Mouse (Mus musculus): Measurements from ENCODE around the gene Hic2.
"Not testable (repeated sequence)": the region's sequence is repeated elsewhere in the genome, so short reads cannot be mapped to it uniquely, and the experiment has no call there.

The Hic2 gene

DNA sequence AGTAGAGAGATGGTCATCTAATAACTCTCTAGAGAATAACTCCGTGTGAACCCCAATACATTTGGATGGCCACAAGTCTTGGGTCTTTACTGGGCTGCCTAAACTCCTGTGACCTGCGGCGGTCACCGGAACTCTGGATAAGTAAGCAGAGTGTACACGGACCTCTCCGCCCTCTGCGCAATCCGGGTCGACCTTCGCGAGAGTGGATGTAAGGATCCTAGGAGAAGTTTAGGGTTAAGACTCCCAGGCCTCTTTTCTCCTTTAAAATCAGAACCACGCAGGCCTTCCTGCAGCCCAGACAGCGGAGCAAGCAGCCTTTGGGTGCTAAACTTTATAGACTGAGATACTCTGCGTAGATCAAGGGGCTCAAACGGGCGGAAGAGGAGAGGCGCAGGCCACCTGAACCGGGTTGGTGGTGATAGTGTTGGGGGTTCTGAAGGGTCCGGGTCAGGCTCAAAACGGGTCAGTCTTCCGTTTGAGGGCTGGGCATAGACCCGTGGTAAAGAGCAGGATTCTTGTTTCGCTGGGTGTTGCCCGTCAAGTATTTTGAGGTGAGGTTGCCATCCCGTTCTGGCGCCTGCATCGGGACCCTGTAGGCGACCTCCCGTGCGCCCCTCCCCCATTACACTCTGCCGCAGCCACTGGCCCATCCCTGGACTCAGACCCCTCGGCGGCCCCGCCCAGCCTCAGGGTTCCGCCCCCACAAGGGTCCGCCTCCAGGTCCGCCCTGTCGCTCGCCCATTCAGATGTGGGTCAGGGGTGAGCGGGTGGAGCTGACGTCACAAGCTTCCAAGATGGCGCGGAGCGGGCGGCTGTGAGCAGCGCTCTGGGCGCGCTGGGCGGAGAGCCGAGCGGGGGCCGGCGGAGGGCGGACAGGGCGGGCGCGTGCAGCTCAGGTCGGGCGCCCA is at the start of gene Hic2:
Gene Hic2, plus strand, starts transcription at position 779 of the 908 bp plus-strand sequence.
- peak; percentile 94 for DNase-seq (ENCODE audit: low spot score in 2 of 2)

DNA sequence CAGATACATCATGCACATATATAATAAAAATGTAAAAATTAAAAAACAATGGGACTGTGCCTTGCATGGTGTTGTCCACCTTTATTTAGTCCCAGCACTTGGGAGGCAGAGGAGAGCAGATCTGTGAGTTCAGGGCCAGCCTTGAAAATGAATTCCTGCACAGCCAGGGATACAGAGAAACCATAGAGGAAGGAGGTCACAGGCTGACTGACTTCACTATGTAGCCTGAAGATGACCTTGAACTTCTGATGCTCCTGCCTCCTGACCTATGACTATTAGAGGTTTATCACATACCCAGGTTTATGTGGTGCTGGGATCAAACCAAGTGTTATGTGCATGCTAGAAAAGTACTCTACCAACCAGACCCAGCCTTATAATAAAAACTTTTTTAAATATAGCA is 47.9 kb upstream of the Hic2 start:
- no peak for DNase-seq (ENCODE audit: low spot score in 2 of 2)

DNA sequence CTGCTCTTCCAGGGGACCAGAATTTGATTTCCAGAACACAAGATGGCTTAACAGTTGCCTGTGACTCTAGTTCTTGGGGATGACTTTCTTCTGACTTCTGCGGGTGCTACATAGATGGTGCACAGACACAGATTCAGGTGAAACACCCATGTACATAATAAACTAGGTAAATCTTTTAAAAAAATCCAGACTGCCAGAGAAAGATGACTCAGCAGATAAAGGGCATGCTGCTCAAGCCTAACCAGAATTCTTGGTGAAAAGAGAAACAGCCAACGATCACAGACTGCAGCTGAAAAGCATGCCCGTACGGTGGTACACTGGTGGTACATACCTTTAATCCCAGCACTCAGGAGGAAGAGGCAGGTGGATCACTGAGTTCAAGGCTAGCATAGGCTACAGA is 39.5 kb upstream of the Hic2 start:
- no peak for DNase-seq (ENCODE audit: low spot score in 2 of 2)

DNA sequence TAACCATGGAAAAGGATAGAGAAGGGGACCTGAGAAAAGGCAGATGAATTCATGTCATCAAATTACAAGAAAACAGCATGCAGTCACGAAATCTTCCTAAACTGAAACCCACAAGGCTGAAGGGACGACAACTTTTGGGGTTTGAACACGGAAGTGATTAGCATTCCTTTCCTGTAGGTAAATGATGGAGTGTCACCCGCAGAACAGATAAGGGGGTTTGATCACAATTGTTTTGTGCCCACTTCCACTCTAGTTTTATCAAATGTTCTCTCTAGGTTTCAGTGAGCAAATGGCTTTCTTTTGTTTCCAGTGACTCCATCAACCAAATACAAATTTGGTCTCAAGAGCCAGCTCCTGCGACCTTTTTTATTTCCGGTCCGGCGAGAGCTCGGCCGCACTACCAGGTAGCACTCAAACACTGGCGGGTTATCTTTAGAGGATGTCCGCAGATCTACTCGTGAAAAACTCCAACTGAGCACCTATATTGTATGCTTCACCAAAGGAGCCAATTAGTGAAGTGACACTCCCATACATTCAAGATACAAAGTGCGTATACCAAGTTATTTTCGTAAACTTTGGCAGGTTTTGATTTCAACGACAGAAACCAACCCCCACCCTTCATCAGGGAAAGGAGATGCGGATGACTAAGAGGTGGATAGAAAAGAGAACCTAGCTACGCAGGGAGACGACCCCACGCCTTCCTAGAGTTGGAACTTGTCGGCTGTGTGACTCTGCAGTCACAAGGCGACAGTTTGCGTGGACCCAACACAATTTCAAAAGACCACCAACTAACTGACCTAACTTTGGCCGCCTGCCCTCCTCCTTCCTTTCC is 33.0 kb upstream of the Hic2 start:
- DNase-seq (ENCODE audit: low spot score in 2 of 2), result peak; percentile 48 to 53

DNA sequence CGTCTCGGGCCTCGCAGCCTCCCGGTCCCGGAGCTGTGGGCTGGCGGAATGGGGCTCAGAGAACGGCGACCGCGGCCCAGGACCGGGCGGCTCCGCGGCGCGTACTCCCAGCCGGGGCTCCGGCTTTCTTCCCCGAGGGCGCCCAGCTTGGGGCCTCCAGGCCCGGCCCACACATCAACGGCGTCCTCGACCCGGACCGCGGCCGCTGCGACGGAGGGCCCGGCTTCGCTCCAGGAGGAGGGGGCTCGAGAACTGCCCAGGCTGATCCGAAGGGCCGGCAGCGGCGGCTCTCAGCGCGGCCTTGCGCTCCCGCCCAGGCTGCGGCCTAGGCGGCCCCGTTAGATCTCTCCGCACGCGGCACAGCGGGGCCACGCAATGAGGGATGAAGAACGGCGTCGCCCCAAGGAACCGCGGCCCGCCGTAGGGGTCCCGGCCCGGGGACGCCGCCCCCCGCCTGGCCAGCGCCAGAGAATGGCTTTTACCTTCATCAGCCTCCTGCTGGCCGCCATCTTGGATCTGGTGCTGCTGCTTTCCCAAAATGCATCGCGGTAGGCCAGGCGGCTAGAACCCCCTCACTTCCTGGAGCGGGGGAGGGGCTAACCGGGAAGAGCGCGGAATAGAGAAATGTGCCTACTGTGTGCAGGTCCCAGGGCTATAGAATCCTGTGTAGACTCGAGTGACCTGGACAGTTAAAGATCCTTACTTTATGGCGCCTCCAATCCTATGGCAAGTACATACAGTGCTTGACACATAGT is 32.2 kb upstream of the Hic2 start:
- DNase-seq (ENCODE audit: low spot score in 2 of 2), result peak; percentile 91

DNA sequence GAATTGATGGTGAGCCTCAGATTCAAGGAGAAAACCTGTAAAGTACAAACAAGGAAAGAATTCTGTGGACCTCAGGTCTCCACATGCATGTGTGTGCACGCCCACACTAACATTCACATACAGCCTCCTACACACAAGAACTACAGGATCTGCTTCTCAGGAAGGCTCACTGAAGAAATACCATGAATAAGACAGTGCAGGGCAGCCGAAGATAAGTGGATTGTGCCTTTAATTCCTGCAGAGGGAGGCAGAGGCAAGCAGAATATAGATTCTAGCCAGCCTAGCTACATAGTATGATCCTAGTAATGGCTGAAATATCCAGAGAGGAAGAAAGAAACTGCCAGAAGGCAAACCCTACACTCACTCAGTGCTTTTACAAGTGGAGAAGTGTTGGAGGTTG is 31.4 kb upstream of the Hic2 start:
- no peak for DNase-seq (ENCODE audit: low spot score in 2 of 2)

DNA sequence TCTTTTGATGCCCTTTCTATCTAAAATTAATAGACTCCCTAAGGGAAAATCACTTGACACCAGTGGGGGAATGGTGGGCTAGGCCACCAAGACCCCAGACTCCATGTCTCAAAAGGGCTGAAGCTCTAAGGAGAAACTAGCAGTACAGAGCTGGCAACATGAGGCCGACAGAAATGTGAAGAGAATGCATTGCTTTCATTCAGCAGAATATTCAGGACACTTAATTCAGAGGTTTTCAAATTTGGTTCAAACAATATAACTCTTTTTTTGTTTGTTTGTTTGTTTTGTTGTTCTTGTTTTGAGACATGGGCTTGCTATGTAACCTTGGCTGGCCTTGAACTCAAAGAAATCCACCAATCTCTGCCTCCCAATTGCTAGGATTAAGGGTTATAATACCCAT is 30.8 kb upstream of the Hic2 start, which contains the start of gene Ube2l3:
Gene Ube2l3, minus strand, starts transcription at position 101 of the 400 bp plus-strand sequence.
- no peak for DNase-seq (ENCODE audit: low spot score in 2 of 2)

DNA sequence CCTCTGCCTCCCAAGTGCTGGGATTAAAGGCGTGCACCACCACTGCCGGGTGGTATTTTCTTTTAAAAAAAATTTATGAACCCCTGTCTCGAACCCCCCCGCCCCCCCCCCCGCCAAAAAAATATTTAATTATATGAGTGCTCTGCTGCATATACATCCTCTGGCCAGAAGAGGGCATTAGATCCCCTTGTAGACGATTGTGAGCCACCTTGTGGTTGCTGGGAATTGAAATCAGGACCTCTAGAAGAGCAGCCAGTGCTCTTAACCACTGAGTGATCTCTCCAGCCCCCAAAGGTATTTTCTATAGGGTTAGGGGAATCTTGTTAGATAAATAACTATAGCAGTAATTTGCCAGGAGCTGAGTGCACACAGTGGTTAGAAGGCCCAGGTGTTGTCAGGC is 28.4 kb upstream of the Hic2 start:
- DNase-seq (ENCODE audit: low spot score in 2 of 2), result no peak

DNA sequence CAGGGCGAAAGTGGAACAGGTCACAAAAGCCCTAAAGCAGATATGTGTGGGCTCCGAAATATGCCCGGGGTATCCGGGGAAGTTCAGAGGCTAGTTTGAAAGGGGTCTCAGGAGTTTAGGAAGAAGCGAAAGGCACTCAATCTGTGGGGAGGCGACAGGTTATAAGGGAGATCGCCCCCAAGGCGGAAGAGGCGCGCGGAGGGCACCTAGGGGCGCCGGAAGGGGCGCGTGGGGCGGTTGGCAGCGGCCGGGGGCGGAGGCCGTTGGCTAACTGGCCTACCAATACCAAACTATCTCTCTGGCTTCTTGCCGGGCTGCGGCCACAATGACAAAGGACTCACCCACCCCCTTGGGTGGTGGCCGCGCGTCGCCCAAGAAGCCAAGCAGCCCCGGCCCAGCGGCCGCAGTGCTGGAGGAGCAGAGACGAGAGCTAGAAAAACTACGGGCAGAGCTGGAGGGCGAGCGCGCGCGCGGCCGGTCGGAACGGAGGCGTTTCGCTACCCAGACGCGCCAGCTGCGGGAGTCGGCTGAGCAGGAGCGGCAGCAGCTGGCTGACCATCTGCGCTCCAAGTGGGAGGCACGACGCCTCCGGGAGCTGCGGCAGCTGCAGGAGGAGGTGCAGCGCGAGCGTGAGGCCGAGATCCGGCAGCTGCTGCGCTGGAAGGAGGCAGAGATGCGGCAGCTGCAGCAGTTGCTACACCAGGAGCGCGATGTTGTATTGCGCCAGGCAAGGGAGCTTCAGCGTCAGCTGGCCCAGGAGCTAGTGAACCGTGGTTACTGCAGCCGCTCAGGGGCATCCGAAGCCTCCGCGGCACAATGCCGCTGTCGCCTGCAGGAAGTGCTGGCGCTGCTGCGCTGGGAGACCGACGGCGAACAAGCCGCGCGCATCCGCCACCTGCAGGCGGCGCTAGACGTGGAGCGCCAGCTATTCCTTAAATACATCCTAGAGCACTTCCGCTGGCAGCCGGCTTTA is 24.7 kb upstream of the Hic2 start, which contains the start of gene Rimbp3:
Gene Rimbp3, plus strand, starts transcription at position 215 of the 973 bp plus-strand sequence.
- DNase-seq (ENCODE audit: low spot score in 2 of 2), result peak; percentile 89 to 91

DNA sequence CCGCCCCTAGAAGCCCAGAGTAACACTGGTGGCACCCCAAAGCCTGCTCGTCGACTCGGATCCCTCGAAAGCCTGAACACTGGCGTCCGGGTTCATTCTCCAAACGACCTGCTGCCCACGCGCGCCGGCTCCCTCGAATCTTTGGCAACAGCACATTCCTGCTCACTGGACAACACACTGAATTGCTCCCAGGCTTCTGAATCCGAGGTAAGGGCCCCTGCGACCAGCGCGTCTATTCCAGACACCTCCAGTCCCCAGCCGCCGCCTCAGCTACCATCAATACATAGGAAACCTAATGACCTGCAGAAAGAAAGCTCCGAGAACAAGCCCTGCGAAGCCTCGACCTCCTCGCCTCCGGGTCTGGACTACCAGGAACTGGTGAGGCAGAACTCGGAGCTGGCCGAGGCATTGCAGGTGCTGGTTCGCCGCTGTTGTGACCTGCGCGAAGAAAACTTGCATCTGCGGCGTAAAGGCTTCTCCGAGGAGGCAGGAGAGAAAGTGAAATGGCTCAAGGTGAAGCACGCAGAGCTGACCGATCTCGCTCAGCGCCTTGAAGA is 23.9 kb upstream of the Hic2 start:
- peak in 1 of 2 experiments; percentile 39 for DNase-seq (ENCODE audit: low spot score in 2 of 2)

DNA sequence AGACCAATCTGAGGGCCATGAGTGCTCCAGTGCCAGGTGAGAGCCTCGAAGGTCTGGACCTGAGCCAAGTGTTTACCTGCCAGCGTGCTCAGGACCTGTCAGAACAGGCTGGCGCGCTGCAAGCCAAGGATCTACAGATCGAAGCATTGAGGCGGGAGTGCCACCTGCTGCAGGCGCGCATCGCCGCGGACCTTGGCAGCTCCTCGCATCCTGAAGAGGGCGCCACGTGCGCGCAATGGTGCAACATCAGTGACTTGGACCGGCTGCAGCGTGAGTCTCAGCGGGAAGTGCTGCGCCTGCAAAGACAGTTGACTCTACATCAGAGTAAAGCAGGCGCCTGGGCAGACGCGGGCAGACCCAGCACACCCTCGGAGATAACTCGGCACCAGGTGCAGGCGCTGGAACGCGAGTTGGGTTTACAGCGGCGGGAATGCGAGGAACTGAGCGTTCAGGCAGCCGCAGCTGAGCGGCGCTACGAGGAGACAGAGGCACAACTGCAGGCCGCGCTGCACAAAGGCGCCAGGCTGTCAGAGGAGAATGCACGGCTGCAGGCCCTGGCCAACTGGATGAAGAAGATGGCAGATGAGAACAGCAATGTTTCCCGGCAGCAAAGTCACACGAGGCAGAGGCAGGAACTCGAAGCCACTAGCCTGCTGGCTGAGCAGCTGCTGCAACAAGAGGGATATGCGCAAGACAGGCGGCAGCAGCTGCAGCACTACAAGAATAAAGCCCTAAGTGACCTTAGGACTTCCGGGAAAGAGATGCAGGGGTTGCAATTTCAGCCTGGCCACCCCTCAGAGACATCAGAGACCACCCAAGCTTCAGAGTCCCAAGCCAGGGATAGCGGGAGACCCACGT is 23.2 kb upstream of the Hic2 start:
- peak; percentile 91 to 92 for DNase-seq (ENCODE audit: low spot score in 2 of 2)

DNA sequence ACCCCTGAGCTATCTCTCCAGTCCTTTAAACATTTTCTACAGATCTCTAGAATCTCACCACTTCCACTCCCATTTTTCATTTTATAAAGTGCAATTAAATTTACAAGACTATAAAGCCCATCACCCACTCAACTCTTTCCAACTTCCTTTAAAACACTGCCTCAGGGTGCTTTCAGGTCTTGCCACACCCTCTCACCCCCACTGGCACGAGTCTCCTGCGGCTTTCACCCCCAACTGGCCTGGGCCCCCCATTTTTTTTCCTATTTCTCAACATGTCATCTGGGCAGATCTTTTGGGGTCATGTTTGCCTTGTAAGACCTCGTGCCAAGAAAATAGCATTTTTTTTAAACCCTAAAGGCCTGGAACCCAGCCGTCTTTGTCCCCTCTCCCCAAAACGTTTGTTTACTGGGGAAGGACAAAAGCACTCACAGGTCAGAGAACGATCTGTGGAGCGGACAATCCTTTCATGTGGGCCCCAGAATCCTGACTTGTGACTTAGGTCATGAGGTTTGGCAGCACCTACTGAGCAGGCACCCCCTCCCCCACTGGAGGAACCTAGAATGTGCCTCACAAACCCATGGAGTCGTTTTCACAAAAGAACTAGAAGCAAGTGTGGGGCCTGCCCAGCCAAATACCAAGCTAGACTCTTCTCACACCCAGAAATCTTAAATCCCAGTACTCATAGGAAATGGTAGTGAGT is 16.3 kb upstream of the Hic2 start:
- no peak for DNase-seq (ENCODE audit: low spot score in 2 of 2)

DNA sequence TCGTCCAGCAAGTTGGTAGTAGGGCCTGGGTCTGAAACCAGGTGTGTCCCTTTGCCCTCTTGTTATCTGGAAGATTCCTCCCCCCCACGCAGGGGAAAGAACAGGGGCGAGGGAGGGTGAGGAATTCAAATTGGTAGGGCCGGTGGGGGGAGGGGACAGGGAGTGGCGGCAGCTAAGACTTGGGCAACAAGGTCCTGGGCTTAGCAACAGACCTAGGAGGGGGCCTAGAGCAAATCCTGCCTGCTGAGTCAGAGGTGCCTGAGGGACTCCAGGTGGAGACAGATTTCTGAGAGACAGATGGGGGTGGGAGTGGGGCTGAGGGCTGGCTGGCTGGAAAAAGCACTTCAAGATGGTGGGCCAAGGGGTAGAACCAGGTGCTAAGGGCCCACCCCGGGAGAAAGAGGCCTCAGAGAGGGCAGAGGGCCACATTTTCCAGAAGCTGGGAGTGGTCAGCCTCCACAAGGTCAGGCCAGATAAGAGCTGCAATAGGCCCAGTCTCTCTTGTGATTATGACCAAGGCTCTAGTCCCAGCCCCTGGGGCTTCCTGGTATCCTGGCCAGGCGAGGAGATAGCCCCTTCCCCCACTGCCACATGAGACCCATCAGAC is 13.1 kb upstream of the Hic2 start:
- no peak for DNase-seq (ENCODE audit: low spot score in 2 of 2)

DNA sequence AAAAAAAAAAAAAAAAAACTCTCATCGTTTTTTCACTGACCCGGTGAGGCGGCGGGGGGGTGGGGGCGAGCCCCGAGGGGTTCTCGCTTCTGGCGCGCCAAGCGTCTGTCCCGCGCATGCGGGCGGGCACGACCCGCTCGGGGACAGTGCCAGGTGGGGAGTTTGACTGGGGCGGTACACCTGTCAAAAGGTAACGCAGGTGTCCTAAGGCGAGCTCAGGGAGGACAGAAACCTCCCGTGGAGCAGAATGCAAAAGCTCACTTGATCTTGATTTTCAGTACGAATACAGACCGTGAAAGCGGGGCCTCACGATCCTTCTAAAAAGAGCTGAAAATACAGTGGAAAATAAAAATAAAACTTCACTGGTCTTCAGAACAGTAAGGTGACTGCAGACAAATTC is 11.2 kb upstream of the Hic2 start:
- peak; percentile 92 to 95 for DNase-seq (ENCODE audit: low spot score in 2 of 2)

DNA sequence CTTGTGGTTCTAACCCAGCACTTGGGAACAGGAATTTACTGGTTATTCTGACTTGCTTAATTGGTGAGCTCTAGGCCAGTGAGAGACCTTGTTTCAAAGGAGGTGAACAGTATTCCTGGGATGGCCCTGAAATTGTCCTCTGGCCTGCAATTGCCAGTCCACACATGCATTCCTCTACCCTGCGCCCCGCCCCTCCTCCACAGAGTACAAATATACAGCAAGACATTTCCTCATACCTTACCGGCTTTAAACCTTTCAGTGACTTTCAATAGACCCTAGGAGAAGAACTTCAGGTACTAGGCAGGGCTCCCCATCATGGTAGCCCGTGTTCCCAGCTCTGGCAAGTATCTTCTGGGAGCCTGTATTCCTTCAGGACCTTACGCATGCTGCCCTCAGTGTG is 7.8 kb upstream of the Hic2 start:
- DNase-seq (ENCODE audit: low spot score in 2 of 2), result no peak

DNA sequence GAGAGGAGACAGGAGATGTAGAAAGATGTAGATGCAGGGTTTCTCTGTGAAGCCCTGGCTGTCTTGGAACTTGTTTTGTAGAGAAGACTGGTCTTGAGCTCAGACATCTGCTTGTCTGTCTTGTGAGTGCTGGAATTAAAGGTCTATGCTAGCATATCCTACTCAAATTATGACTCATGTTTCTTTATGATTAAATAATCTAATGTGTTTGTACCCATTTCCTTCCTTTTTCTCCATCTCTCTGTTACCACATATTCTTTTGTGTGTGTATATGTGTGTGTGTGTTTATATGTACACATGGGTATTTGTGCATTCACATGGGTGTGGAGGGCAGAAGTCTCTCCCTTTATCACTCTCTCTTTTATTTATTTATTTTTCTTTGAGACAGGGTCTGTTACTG is 6.9 kb upstream of the Hic2 start:
- DNase-seq (ENCODE audit: low spot score in 2 of 2), result no peak

DNA sequence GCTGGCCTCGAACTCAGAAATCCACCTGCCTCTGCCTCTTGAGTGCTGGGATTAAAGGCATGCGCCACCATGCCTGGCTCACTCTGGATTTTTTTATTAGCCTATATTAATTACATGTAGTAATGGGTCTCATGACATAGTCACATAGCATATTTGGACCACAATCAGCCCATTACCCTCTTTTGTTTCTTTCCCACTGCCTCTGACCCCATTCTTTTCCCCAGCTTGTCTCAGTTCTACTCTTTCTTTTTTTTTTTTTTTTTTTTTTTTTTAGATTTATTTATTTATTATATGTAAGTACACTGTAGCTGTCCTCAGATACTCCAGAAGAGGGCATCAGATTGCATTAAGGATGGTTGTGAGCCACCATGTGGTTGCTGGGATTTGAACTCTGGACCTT is 1.8 kb upstream of the Hic2 start:
- DNase-seq (ENCODE audit: low spot score in 2 of 2), result not testable (repeated sequence)
